Mouse (Mus musculus): ENCODE data around the gene Popdc2. TPM values are rescaled to one million over a fixed set of nuclear protein-coding genes. Genes with fewer than 3 reads are reported as not detected.

Gene Popdc2
- total and polyA plus RNA-seq, 3 experiments = 17.5 to 45.4 TPM; not detected in 1

GRCm38 (mm10) chr16:38378591-38378990 is 16.6 kb downstream of the Popdc2 start:
- Histone ChIP-seq H3K36me3 (ENCODE audit: control insufficient read depth in 1 of 2, insufficient read depth in 2 of 2, low read length in 2 of 2) (peaks cover 3 to 31% of the 10 kb centered on the region in 2 experiments; a peak in 3 of 4 replicates), H3K9ac (ENCODE audit: control insufficient read depth, low read depth, low read length, poor library complexity, severe bottlenecking) (no peak overlapping the region), H3K4me1 (ENCODE audit: control insufficient read depth in 1 of 2, insufficient read depth in 2 of 2, low read length in 2 of 2) (peaks cover 17 to 29% of the 10 kb centered on the region in 2 experiments), H3K9me3 (replicated peaks; ENCODE audit: insufficient read depth, low read length) (no peaks in the 10 kb centered on the region), H3K4me3 (ENCODE audit: control insufficient read depth in 1 of 2, insufficient read depth in 1 of 2, low read depth in 2 of 2, low read length in 2 of 2) (no peak overlapping the region), H3K79me2 (ENCODE audit: control insufficient read depth, insufficient read depth, low read length, poor library complexity) (peaks cover 17% of the 10 kb centered on the region), H3K27me3 (ENCODE audit: control insufficient read depth in 1 of 2, insufficient read depth in 2 of 2, low read length in 2 of 2) (no peaks in the 10 kb centered on the region), H3K27ac (ENCODE audit: control insufficient read depth, low read depth, low read length) (peak overlapping the region; percentile 21)
- TF ChIP-seq SIN3A (IDR thresholded peaks at IDR 0.05; ENCODE audit: low read length) (no peak), USF1 (IDR thresholded peaks at IDR 0.05; ENCODE audit: low read depth, low read length) (no peak), CHD1 (IDR thresholded peaks at IDR 0.05; ENCODE audit: low read depth, low read length) (no peak)
- peak; percentile 32 for DNase-seq (ENCODE audit: low read depth, low spot score)

GRCm38 (mm10) chr16:38379088-38379487 is 17.1 kb downstream of the Popdc2 start:
- H3K9ac ChIP-seq (ENCODE audit: control insufficient read depth, low read depth, low read length, poor library complexity, severe bottlenecking) = no peak overlapping the region
- DNase-seq (ENCODE audit: low read depth, low spot score) = peak; percentile 65

GRCm38 (mm10) chr16:38379493-38379892 is 17.5 kb downstream of the Popdc2 start:
- Histone ChIP-seq H3K27ac (ENCODE audit: control insufficient read depth, low read depth, low read length) (peak overlapping the region; percentile 70), H3K9me3 (replicated peaks; ENCODE audit: insufficient read depth, low read length) (no peaks in the 10 kb centered on the region), H3K27me3 (ENCODE audit: control insufficient read depth in 1 of 2, insufficient read depth in 2 of 2, low read length in 2 of 2) (no peaks in the 10 kb centered on the region), H3K79me2 (ENCODE audit: control insufficient read depth, insufficient read depth, low read length, poor library complexity) (peaks cover 10% of the 10 kb centered on the region; the same call in 1 of the 2 replicates), H3K9ac (ENCODE audit: control insufficient read depth, low read depth, low read length, poor library complexity, severe bottlenecking) (peak overlapping the region; percentile 30), H3K4me1 (ENCODE audit: control insufficient read depth in 1 of 2, insufficient read depth in 2 of 2, low read length in 2 of 2) (peaks cover 23 to 30% of the 10 kb centered on the region in 2 experiments), H3K4me3 (ENCODE audit: control insufficient read depth in 1 of 2, insufficient read depth in 1 of 2, low read depth in 2 of 2, low read length in 2 of 2) (peak overlapping the region; percentile 2 to 44; a peak in 3 of 4 replicates), H3K36me3 (ENCODE audit: control insufficient read depth in 1 of 2, insufficient read depth in 2 of 2, low read length in 2 of 2) (peaks cover 3 to 38% of the 10 kb centered on the region in 2 experiments; a peak in 3 of 4 replicates)
- peak; percentile 24 for DNase-seq (ENCODE audit: low read depth, low spot score)
- TF ChIP-seq MAZ (IDR thresholded peaks at IDR 0.05; ENCODE audit: low read depth, low read length) (0 out of 2 replicates have a peak, but pooled peaks have one; percentile 11), ZMIZ1 (IDR thresholded peaks at IDR 0.05; ENCODE audit: low read depth, low read length) (peak; percentile 48; the same call in 1 of the 2 replicates), CHD1 (IDR thresholded peaks at IDR 0.05; ENCODE audit: low read depth, low read length) (0 out of 2 replicates have a peak, but pooled peaks have one; percentile 65), CTCF (IDR thresholded peaks at IDR 0.05 in 2 of 3, conservative IDR thresholded peaks at IDR 0.05 in 1 of 3; ENCODE audit: control insufficient read depth in 1 of 3, insufficient read depth in 1 of 3, low read depth in 2 of 3, low read length in 3 of 3, poor library complexity in 1 of 3, severe bottlenecking in 1 of 3) (no peak), HCFC1 (IDR thresholded peaks at IDR 0.05; ENCODE audit: low read depth, low read length) (0 out of 2 replicates have a peak, but pooled peaks have one; percentile 1)

More at GRCm38 (mm10) chr16:38379088-38379487, 17.1 kb downstream of the Popdc2 start:
- peak overlapping the region; percentile 21 for H3K27ac ChIP-seq (ENCODE audit: control insufficient read depth, low read depth, low read length)
- no peak for TF ChIP-seq MAX (IDR thresholded peaks at IDR 0.05; ENCODE audit: low read length)
- TF ChIP-seq E2F4 (IDR thresholded peaks at IDR 0.05; ENCODE audit: borderline replicate concordance, low read depth, low read length) = no peak
- TF ChIP-seq RAD21 (IDR thresholded peaks at IDR 0.05; ENCODE audit: low read depth, low read length) = no peak
- no peak for TF ChIP-seq KAT2A (conservative IDR thresholded peaks at IDR 0.05; ENCODE audit: low read depth, low read length)
- no peak for TF ChIP-seq USF2 (IDR thresholded peaks at IDR 0.05; ENCODE audit: borderline replicate concordance in 1 of 2, insufficient read depth in 1 of 2, low read depth in 1 of 2, low read length in 2 of 2)
- no peak for TF ChIP-seq ELF1 (IDR thresholded peaks at IDR 0.05; ENCODE audit: low read depth, low read length)
- peak; percentile 89 for TF ChIP-seq ETS1 (IDR thresholded peaks at IDR 0.05; ENCODE audit: low read depth, low read length)
- TF ChIP-seq MAZ (IDR thresholded peaks at IDR 0.05; ENCODE audit: low read depth, low read length) = peak; percentile 88; the same call in 1 of the 2 replicates
- TF ChIP-seq GATA1 (IDR thresholded peaks at IDR 0.05; ENCODE audit: low read depth, low read length) = peak; percentile 73
- TF ChIP-seq UBTF (IDR thresholded peaks at IDR 0.05; ENCODE audit: borderline replicate concordance, insufficient read depth, low read depth, low read length) = no peak
- no peak for TF ChIP-seq MEF2A (IDR thresholded peaks at IDR 0.05; ENCODE audit: extremely low read depth, insufficient replicate concordance, low read depth, low read length, poor library complexity, severe bottlenecking)
- TF ChIP-seq SMC3 (IDR thresholded peaks at IDR 0.05; ENCODE audit: low read depth, low read length) = no peak
- TF ChIP-seq ZMIZ1 (IDR thresholded peaks at IDR 0.05; ENCODE audit: low read depth, low read length) = no peak
- 0 out of 2 replicates have a peak, but pooled peaks have one; percentile 7 for TF ChIP-seq HCFC1 (IDR thresholded peaks at IDR 0.05; ENCODE audit: low read depth, low read length)
- TF ChIP-seq RCOR1 (IDR thresholded peaks at IDR 0.05; ENCODE audit: low read depth, low read length) = no peak
- TF ChIP-seq MYC (IDR thresholded peaks at IDR 0.05; ENCODE audit: low read depth, low read length) = 0 out of 2 replicates have a peak, but pooled peaks have one; percentile 28
- no peak for TF ChIP-seq CHD2 (IDR thresholded peaks at IDR 0.05; ENCODE audit: low read length)
- TF ChIP-seq TCF12 (IDR thresholded peaks at IDR 0.05; ENCODE audit: low read depth, low read length) = peak; percentile 74
- TF ChIP-seq CTCF (IDR thresholded peaks at IDR 0.05 in 2 of 3, conservative IDR thresholded peaks at IDR 0.05 in 1 of 3; ENCODE audit: control insufficient read depth in 1 of 3, insufficient read depth in 1 of 3, low read depth in 2 of 3, low read length in 3 of 3, poor library complexity in 1 of 3, severe bottlenecking in 1 of 3) = no peak
- TF ChIP-seq POLR2AphosphoS2 (IDR thresholded peaks at IDR 0.05; ENCODE audit: low read length) = no peak
- TF ChIP-seq EP300 (IDR thresholded peaks at IDR 0.05; ENCODE audit: low read depth in 1 of 2, low read length in 2 of 2) = peak; percentile 63 to 70
- TF ChIP-seq TBP (IDR thresholded peaks at IDR 0.05; ENCODE audit: low read depth, low read length) = no peak
- peak; percentile 47; the same call in 1 of the 2 replicates for TF ChIP-seq SIN3A (IDR thresholded peaks at IDR 0.05; ENCODE audit: low read length)
- TF ChIP-seq JUND (IDR thresholded peaks at IDR 0.05; ENCODE audit: low read depth, low read length) = no peak
- no peak for TF ChIP-seq BHLHE40 (IDR thresholded peaks at IDR 0.05; ENCODE audit: borderline replicate concordance, low read depth, low read length)
- peaks cover 12% of the 10 kb centered on the region for H3K79me2 ChIP-seq (ENCODE audit: control insufficient read depth, insufficient read depth, low read length, poor library complexity)
- no peaks in the 10 kb centered on the region for H3K9me3 ChIP-seq (replicated peaks; ENCODE audit: insufficient read depth, low read length)
- peaks cover 19 to 27% of the 10 kb centered on the region in 2 experiments for H3K4me1 ChIP-seq (ENCODE audit: control insufficient read depth in 1 of 2, insufficient read depth in 2 of 2, low read length in 2 of 2)
- H3K4me3 ChIP-seq (ENCODE audit: control insufficient read depth in 1 of 2, insufficient read depth in 1 of 2, low read depth in 2 of 2, low read length in 2 of 2) = peak overlapping the region in 1 of 2 experiments; percentile 44; a peak in 2 of 4 replicates
- no peaks in the 10 kb centered on the region for H3K27me3 ChIP-seq (ENCODE audit: control insufficient read depth in 1 of 2, insufficient read depth in 2 of 2, low read length in 2 of 2)
- H3K36me3 ChIP-seq (ENCODE audit: control insufficient read depth in 1 of 2, insufficient read depth in 2 of 2, low read length in 2 of 2) = peaks cover 3 to 34% of the 10 kb centered on the region in 2 experiments; a peak in 3 of 4 replicates
